Mouse (Mus musculus): ENCODE data around the gene Btg4.

DNA sequence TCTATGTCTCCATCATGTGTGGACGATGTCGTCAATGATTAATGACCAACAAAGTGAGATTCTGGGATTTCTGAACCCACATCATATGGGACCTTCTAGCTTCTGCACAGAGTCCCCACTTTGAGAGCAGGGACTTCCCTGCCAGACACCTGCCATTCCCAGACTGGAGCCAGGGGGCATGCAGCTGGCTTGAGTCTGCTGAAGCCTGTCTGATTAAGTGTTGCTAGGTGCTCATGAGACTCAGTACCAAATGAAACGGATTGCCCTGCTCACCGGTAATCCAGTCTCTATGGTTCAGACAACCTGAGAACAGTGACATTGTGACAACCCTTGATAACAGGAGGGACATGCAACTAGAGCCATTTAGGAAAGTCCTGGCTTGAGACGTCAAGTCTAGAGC is 103.3 kb downstream of the Btg4 start:
- no peak for TF ChIP-seq CTCF (IDR thresholded peaks at IDR 0.05; ENCODE audit: borderline replicate concordance, extremely low read depth, insufficient read depth, insufficient read length)
- TF ChIP-seq POLR2A (IDR thresholded peaks at IDR 0.05; ENCODE audit: borderline replicate concordance, extremely low read depth, insufficient read depth, insufficient read length, poor library complexity, severe bottlenecking): no peak
